Mouse (Mus musculus) CD8-positive naive resting alpha-beta T cell, adult 2 months (primary cell): ENCODE results near the gene Gm5475.

Source experiments
- DNase-seq, 2 experiments: peaks; one replicate each; pipeline ENCODE4 v3.0.0; 2022; ENCODE audit warnings: low read depth in 2 of 2, low spot score in 2 of 2

Gene Gm5475

DNA sequence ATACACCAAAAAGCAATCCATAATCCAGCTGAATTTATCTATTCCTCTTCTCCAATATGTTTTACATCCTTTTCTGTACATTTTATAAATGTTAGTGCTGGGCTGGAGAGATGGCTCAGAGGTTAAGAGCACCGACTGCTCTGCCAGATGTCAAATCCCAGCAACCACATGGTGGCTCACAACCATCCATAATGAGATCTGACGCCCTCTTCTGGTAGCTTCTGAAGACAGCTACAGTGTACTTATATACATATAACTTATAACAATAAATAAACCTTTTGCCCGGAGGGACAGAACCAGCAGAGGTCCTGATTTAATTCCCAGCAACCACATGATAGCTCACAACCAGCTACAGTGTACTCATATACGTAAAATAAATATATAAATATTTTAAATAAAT, 26.6 kb downstream of the Gm5475 start:
- no peak for DNase-seq

DNA sequence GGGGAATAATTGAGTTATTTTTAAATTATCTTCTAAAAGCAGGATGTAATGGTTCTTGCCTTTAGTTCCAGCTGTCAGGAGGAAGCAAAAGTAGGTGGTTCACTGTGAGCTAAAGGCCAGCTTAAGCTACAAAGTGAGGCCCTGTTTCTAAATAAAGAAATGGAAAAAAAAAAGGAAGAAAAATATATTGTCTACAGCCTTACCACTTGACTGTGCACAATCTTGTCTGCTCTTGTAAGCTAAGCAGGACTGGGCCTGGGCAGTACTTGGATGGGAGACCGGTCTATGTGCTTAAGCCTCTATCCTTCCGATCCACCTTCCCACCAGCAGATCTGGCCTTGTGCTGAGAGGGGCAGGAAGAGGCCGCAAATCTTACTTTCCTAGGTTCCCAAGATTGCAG, 27.5 kb downstream of the Gm5475 start:
- no peak for DNase-seq

DNA sequence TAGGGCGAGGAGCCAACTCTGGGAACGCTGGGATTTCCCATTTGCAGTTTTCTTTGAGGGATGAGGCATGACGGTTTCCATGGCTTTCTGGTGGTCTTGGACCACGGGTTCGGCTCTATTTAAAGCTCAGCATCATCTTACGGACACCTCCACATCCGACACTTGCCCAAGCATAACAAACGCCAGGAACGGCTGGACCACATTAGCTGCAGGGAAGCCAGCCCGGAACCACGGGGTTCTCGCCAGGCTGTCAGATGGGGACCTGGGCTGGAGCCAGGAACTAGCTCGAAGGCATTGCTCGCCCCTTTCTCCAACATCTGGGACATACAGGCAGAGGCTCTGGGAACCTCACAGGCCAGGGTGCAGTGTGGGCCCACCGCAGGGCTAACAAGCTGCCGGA, 29.3 kb downstream of the Gm5475 start:
- DNase-seq, result no peak

DNA sequence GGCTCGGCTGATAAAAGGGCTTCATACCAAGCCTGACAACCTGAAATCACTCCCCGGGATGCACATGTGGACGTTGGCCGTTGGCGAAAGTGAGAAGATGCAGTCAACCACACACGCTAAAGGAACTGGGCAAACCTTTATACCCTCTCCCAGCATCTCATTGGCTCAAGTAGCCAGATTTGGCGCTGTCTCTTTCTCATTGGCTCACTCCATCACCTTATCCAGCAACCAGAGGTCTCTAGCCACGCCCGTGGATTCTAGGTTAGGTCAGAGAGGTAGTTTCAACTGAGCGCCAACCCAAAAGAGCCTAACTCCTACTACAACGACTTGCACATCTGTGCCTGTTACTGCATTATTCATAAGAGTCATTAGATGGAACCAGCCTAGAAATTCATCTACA, 30.5 kb downstream of the Gm5475 start:
- DNase-seq, result no peak

DNA sequence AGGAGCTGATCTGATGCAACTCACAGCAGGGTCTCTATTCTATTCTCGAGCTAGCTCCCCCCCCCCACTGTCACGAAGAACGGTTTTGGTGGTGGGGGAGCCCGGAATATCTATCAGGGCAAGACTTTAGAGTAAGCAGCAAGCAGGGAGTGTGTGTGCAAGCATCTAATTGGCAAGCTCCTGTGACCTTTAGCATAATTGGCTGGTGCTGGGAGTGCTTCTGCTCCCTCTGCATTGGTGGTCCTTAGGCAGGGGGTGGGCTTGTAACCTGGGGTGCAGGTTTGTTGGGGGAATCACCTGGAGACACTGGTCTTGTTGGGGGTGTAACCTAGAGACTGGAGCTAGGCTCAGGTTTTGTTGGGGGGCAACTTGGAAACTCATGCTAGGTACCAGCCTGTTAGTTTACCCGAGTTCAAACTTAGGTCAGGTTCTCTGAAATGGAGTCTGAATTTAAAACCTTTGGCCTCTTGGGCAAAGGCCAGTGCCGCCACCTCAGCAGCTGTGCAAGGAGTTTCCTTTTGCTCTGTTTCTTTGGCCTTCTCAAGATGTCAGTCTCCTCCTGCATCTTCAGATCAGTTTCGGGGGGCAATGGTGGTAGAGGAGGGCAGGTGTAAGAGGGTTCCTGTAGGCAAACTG, 34.5 kb downstream of the Gm5475 start:
- DNase-seq, result no peak

DNA sequence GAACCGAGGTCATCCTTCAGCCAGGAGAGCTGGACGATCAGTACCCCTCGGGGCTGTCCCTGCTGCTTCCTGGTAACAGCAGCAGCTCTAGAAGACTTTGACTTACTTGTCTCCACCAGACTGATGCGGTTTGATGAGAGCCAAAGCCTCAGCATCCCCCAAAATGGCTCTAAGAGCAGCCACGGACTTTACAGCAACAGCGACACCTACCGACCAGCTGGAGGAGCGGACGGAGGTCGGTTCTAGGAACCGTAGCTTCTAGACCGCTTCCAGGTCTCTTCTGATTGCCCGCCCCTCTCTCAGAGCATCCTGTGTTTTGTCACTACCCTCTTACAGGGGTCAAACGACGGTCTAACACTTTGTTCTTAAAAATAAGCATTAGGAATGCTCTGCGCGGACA, 35.4 kb downstream of the Gm5475 start:
- peak; percentile 73 to 76 for DNase-seq

DNA sequence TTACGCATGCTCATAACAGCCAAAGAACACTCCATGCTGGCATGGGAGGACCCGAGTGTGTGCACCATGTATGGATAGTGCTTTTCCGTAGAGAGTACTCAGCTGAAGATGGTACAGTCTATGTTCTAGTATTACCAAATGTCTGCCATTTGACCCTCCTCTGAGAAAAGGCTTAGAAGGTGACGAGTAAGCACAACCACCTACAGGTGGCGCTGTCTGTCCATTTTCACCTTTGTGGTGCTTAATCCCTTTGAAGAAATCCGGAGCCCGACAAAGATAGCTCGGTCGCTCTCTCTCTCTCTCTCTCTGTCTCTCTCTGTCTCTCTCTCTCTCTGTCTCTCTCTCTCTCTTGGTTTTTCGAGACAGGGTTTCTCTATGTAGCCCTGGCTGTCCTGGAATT, 36.1 kb downstream of the Gm5475 start:
- DNase-seq, result peak; percentile 56 to 77

DNA sequence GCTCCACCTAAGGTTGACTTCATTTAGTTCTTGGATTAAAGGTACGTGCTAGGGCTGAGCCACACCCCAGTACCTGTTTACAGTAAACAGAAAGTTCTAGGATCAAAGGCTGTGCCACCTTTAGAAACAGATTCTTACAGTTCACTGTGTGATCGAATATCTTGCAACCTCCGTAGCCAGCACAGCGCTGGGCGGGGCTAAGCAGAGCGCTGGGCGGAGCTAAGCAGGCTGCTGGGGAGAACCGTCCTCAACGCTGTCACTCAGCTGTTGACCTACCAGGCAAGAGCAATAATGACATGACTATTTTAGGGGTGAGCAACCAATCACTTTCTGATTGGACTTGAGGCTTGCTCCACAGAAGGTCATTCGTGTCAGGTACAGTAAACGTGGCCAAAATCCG, 39.0 kb downstream of the Gm5475 start:
- DNase-seq, result peak in 1 of 2 experiments; percentile 34

DNA sequence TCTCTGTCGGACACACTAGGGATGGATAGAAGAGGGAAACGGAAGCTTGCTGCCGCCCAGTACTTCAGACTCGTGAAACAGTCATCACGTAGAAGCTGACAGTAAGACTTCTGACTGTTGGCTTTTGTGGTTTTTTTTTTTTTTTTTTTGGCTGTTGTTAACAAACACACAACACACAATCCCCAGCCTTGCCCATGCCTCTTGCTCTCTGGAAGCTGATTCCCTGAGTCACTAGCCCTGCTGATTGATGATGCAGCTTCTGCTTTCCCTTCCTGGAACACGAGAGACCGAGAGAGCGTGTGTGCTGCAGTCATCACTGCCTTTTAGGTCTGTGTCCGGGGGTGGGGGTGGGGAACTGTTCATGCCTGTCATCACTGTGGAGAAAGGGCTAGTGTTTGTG, 39.7 kb downstream of the Gm5475 start:
- DNase-seq, result no peak

DNA sequence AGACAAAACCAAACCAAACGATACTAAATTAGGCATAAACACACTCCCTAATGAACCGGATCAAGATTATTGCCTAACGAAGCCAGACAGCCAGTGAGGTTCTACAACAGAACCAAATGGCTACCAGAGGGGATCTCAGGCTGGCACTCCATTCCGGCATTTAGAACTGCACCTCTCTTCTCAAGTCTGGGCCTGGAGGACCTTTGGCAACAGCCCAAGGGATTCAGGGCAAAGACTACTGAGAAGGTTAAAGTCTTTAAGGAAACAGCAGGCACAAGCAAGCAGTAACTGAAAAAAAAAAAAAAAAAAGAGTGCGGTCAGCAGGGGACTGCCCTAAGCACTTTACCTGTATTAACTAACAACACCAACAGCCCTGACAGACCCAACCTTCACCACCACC, 40.1 kb downstream of the Gm5475 start:
- no peak for DNase-seq

DNA sequence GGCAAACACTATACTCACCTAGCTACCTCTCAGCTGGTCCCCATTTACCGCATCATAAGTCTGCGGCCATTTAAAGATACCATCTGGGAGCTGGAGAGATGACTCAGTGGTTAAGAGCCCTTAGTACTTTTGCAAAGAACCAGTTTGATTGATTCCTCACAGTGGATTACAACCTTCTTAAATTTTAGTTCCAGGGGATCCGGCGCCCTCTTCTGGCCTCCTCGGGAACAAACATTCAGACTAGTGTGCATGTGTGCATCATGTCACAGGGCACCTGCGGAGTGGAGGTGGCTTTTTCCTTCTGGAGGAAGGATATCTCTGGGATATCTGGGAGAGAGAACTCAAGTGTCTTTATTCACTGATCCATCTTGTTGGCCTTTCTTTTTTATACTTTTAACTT, 41.8 kb downstream of the Gm5475 start:
- peak; percentile 54 to 79 for DNase-seq

DNA sequence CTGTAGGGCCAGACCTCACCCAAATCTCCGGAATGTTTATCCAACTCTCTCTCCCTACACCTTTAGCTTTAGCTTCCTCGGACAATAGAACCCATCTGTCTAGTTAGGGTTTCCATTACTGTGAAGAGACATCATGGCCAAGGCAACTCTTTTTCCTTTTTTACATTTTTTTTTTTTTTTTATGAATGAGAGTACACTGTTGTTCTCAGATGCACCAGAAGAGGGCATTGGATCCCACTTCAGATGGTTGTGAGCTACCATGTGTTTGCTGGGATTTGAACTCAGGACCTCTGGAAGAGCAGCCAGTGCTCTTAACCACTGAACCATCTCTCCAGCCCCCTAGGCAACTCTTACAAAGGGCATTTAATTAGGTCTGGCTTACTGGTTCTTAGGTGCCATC, 43.5 kb downstream of the Gm5475 start:
- DNase-seq, result no peak

DNA sequence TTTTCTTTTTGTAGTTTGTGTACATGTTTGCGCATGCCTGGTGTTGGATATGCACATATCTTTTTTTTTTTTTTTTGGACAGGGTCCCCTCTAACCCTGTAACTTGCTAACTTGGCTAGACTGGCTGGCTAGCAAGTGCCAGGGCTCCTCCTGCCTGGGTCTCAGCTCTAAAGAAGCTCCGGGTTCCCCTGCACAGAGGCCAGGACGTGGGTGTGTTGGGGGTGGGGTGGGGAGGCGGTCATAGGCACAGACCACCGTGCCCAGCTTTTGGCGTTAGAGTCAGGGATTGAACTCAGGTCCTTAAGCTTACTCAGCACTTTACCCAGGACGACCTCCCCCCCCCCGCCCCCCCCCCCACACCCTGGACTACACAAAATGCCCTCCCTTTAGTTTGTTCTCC, 45.8 kb downstream of the Gm5475 start:
- no peak for DNase-seq

DNA sequence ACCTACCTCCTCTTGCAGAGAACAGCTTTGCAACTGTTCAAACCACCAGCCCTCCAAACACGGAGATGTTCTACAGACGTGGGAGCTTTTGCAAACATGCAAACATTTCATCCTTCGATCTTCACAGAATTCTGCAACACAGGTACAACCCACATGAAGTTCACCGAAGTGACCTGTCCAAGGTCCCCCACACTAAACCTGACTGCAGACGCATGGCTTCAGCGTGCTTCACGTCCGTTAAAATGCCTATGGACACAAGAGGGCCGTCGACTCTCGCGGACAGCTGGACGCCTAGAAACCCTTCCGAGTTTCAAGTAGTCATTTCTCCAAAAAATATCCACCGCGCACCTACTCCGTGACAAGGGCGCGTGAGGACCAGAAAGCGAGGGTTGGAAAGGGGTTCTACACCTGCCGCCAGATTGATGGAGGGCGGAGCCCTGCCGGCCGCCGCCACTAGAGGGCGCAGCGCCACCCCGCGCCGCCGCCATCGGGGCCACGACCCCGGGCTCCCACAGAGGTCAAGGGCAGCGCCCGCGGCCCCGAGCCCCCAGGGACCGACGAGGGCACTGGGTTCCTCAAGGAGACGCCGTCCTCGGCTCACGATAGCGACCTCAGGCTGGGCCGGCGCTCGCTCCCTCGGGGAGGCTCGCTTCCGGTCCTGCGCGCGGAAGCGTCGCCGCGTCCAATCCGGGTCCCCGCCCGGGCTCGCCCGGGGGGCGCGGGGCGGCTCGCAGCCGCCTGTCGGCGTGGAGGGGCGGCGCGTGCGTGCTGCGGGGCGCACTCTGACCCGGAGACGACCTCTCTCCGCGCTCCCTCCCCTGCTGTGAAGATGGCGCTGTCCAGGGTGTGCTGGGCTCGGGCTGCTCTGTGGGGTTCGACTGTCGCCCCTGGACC, 46.6 kb downstream of the Gm5475 start, which contains the start of gene Letmd1:
TSS of gene Letmd1 (plus strand) at position 729 of the 894 bp plus-strand sequence.
- DNase-seq, result peak; percentile 85 to 87

DNA sequence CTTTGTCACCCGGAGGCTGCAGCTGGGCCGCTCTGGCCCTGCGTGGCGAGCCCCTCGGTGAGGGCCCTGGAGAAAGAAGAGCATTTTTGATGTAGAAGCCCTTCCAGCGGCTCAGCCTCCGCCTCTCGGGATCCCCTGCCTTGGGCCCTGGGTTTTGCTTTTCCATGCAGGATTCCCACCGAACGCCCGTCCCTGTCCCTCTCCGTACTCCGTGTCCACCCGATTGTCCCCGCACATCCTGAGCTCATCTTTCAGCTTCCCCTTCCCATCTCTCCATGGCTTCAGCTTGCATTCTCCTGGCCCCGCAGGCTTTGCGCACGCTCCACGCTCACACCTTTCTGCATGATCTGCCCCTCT, 47.2 kb downstream of the Gm5475 start:
- DNase-seq, result no peak

DNA sequence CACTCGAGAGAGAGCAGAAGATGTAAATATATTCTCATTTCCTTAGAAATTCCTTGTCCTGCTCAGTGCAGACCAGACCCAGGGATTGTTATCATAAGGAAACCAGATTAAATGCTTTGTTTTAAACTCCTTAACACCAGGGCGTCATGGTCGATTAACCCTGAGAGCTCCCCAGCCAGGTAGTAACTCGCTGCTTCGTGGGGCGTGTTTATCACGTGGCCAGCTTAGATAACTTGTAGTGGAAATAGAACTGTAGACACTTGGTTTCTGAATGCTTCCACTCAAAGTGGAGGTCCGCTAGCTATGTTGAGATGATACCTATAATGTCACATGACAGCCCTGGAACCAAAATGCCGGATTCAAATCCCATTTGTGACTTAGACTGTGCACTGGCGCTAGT, 48.1 kb downstream of the Gm5475 start:
- no peak for DNase-seq

DNA sequence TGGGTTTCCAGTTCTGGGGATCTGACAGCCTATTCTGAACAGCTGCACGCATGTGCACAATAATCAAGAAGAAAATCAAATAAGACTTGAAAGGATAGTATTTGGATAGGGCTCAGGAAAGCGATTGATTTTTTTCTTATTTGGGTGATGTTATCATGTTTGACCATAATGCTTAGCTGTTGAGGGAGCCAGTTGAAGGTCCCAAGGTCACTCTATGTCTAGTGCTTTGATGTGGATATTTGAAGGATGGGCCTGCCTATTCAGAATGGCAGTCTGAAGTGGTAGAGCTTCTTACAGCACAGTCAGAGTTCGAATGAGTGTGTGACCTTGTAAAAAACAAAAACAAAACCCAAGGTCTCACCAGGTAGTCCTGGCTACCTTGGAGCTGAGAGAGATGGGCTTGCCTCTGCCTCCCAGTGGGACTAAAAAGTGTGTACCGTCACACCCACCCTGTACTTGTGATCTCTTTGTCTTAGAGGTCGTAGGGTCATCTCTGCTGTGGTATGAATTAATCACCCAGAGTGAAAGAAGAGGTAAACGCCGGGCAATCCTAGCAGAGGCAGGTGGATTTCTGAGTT, 52.1 kb downstream of the Gm5475 start:
- no peak for DNase-seq
